Mouse (Mus musculus): ENCODE measurements around the gene Olfr272. TPM values are rescaled to one million over a fixed set of nuclear protein-coding genes. Genes with fewer than 3 reads are reported as not detected.

Gene Olfr272
- total RNA-seq (2023), result not detected

GRCm38 (mm10) chr4:52919078-52919477 is at the start of gene Olfr272:
TSS of gene Olfr272 (minus strand) at chr4:52919178.

GRCm38 (mm10) chr4:52964247-52964646 is 45.3 kb upstream of the Olfr272 start, which contains the start of gene Olfr270:
TSS of gene Olfr270 (plus strand) at chr4:52964547.

Other genes starting within 250 kb of the Olfr272 start
- gene Olfr275, start 104.6 kb downstream of the Olfr272 start, total RNA-seq (2023), result not detected
- not detected for gene Olfr273, start 59.9 kb downstream of the Olfr272 start, total RNA-seq (2023)
- not detected for gene Olfr270, start 45.4 kb upstream of the Olfr272 start, total RNA-seq (2023)
- gene Nipsnap3a, start 70.1 kb upstream of the Olfr272 start, total RNA-seq (2023), result not detected
- 10 to 100 TPM; 48.9 to 53.7 TPM for gene Nipsnap3b, start 92.7 kb upstream of the Olfr272 start, total RNA-seq (2023)
- 10 to 100 TPM; 21.4 to 23.4 TPM for gene Abca1, start 240.7 kb upstream of the Olfr272 start, total RNA-seq (2023)